Mouse (Mus musculus) frontal cortex, postnatal 36 days (tissue): ENCODE results near the gene Tsnax.

Experiments
- DNase-seq, 2 experiments: peaks; one replicate each; pipeline ENCODE4 v3.0.0; 2022; ENCODE audit warnings: low spot score in 2 of 2

The Tsnax gene

GRCm38 (mm10) chr8:125012695-125013627, at the start of gene Tsnax:
Tsnax (plus strand) TSS chr8:125012997.
- DNase-seq, result peak; percentile 92 to 96

DNA sequence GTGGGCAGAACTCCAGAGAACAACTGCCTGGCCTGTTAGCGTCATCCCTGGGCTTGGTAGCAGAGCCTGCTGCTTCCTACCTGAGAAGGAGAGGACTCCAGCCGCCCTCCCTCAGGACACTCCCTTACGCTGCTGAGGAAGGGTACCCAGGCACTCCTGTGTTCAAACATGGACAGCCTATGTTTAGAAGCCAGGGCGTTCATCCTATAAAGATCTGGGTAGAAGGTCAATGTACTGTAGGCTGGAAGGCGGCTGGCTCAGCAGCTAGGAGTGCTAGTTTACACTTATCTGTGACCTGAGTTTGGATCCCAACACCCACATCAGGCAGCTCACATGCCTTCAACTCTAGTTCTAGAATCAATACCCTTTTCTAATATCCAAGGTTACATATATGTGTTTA, 49.6 kb upstream of the Tsnax start:
- DNase-seq, result no peak

DNA sequence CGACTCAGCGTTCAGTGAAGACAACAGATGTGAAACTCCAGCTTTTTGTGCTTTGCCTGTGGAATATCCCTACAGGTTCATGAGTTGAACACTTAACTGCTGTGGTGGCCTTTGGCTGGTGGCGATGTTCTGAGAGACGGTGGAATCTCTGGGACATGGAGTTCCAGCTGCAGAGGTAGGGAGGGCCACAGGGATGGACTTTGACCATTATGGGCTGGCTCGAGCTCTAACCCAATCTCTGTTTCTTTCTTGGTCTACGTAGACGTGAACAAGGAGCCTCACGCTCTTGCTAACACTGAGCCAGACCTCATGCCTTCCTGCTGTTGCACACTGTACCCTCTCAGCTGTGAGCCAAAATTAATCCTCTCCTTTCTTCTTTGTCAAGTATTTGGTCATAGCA, 47.8 kb upstream of the Tsnax start:
- DNase-seq, result no peak

GRCm38 (mm10) chr8:124970312-124970933, 42.4 kb upstream of the Tsnax start:
- no peak for DNase-seq

GRCm38 (mm10) chr8:124973221-124973620, 39.6 kb upstream of the Tsnax start:
- no peak for DNase-seq

DNA sequence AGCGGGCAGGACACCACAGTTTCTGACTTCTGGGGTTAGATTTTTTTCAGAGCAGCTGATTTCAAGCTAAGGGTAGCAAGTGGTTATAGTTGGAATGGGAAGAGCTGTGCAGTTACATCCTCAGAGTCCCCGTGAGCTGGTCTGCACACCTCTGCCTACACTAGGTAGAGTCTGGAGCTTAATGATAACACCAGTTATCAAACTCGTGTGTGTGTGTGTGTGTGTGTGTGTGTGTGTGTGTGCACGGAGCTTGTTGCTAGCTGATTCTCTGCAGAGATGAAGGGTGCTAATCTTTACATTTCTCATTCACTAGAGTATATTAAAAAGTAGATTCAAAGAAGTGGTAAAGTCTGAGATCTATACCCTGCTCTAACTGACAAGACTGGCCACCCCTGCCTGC, 38.5 kb upstream of the Tsnax start:
- no peak for DNase-seq

DNA sequence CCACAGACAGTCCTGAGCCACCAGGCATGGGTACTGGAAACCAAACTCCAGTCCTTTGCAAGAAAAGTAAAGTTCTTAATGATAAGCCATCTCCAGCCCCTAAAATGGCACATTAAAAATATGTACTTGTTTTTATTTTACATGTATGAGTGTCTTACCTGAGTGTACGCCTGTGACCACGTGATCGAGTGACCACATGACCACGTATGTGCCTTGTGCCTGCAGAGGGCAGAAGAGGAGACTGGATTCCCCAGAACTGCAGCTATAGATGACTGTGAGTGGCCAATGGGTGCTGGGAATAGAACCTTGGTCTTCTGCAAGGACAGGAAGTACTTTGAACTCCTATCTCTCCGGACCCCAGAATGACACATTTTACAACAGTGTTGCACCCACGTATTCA, 36.6 kb upstream of the Tsnax start:
- no peak for DNase-seq

DNA sequence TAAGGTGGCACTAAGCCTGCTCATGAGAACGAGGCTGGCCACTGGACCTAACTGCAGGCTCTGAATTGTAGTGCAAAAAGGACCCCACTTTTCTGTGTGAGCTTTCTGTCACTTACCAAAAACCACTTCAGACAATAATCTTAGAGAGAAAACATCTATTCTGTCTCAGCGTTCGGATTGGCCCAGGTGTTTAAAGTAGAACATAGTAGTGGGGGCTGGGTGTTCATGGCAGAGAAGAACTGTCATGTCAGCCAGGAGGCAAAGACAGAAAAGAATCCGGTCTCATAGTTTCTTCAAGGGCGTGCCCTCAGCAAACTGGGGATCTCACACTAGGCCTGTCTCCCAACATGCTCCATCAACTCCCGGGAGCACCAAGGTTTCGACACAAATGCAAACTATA, 34.8 kb upstream of the Tsnax start:
- DNase-seq, result no peak

DNA sequence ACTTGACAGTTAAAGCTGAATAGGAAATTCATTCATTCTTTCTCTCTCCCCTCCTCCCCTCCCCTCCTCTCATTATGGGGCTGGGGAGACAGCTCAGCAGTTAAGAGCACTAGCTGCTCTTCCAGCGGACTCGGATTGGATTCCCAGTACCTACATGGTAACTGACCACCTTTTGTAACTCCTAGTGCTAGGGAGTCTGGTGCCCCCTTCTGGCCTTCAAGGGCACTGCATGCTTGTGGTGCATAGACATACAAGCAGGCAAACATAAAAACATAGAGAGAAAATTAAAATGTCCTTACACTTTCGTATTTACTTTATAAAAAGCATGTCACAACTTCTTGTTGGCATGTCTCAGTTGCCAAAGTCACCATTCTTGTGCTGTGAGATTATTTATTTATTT, 32.8 kb upstream of the Tsnax start:
- DNase-seq, result no peak

DNA sequence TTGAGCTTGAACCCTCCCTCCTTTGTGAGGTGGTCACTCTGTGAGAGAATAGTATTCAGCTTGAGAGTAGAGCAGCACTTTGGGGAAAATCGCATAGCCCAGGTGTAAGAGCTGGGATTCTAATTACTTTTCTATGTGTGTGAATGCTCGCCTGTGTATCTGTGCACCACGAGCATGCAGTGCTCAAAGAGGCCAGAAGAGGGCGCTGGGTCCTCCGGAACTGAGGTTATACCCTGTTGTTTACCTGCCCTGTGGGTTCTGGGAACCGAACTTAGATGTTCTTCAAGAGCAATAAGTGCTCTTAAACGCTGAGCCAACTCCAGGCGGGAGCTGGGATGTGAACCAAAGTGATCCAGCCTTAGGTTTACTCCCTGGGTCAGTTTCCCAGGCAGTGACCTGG, 32.0 kb upstream of the Tsnax start:
- no peak for DNase-seq

GRCm38 (mm10) chr8:124990923-124991667, 21.7 kb upstream of the Tsnax start:
- no peak for DNase-seq

- no peak for DNase-seq
Measured at GRCm38 (mm10) chr8:124991668-124991926, 21.2 kb upstream of the Tsnax start.

DNA sequence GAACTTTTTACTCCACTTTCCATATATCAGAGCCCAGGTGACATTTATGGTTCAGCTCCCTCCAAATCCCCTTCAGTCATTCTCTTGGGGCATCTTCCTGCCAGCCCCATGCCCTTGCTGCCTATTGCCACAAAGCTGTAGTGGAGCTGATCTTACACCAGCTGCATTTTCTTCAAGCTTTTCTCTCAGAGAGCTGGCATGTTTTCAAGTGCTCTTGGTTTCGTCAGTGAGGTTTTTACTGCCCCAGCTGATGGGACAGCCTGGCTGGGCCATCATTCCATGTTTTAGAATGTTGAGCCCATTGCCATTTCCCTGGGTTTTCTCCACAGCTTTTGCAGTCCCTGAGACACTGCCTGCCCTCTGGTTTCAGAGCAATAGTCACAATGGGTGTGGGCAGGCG, 17.0 kb upstream of the Tsnax start:
- peak in 1 of 2 experiments; percentile 7 for DNase-seq

DNA sequence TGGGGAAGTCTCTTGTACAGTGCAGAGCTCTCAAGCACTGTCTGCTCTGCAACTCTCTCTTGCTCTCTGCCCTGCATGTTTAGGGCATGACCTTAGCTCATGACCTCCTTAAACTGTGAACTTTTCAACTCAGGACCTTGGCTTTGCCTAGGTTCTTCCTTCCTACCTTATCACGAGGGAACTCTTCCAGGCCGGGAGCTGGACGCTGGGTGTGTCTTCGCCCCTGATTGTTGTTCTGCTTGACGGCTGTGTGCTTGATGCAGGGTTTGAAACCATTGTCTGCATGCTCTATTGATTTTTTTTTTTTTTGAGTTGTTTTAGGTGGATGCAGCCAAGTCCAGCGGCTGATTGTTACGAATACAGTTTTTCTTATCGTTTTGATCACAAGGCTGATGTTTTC, 11.3 kb downstream of the Tsnax start:
- no peak for DNase-seq

DNA sequence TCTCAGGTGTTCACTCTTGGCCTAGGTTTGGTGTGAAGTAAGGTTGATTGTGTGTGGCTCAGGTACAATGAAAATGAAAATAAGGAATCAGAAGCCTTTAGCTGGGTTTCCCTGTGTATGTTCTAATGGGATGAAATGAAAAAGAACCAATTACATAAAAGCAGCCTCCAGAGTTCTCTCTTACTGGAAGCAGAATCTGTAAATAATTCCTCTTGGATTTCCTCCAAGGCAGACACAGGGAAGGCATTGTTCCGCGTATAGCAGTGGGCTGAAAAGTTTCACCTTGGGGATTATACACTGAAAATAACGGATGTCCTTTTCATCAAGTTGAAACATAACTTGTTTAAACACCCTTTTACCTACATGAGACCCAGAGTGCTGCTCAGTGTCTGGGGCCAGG, 14.4 kb downstream of the Tsnax start:
- DNase-seq, result no peak

DNA sequence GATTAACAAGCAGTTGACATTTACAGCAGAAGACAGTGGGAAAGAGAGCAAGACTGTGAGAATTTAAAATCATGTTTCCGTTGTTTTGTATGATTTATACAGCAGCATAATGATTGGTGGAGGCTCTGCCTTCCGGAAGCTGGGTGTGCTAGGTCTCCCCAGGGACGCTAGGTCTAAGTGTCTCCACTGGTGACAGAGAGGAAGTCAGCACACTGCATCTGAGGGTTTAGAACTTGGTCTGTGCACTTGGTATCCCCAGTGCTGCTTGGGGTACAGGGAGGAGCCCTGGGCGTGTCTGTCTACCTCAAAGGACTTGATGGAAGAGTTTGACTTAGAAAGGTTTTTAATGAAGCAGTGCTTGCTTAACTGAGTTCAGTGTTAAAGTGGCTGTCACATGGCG, 16.0 kb downstream of the Tsnax start:
- no peak for DNase-seq

GRCm38 (mm10) chr8:125031276-125031675, 18.5 kb downstream of the Tsnax start:
- DNase-seq, result no peak

- DNase-seq, result peak; percentile 66
Measured at GRCm38 (mm10) chr8:125034669-125035068, 21.9 kb downstream of the Tsnax start.

DNA sequence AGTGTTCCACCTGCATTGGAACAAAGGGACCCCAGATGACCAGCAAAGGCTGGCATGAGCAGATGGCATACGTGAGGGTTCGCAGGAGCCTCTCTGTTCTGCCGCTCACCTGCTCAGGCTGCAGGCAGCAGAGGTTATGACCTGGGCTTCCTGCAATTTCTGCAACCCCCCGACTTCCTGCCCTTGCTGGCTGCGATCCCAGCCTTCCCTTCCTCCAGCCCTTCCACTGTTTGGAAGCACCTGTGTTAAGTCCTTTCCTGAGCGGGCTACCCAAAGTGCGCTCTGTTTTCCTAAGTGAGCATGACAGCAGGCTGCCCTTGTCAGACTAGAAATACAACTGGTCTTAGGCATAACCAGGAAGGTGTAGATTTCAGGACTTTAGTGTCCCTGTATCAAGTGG, 24.3 kb downstream of the Tsnax start:
- no peak for DNase-seq

DNA sequence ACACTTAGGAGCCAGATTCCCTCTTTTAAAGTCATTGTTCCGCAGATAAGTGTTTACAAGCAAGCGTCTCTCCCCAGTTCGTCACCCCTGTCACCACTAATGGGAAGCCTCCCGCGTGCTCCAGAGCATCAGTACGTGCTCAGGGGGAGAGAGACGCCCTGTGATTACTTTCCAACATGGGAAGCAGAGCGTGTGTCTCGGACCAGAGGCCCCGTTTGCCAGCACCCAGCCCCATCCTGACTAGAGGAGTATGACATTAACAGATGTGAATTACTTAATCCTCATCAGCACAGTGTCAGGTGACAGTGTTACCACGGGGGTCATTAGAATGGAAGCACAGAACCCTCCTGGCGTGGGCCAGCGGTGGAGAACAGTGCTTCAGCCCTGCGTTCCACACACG, 25.9 kb downstream of the Tsnax start:
- DNase-seq, result no peak

- DNase-seq, result no peak
Measured at GRCm38 (mm10) chr8:125040587-125041375, 28.0 kb downstream of the Tsnax start.

- DNase-seq, result peak in 1 of 2 experiments; percentile 32
Measured at GRCm38 (mm10) chr8:125041496-125041895, 28.7 kb downstream of the Tsnax start.
